Mouse (Mus musculus): ENCODE data around the gene Efhc1. TPM values are rescaled to one million over a fixed set of nuclear protein-coding genes. Genes with fewer than 3 reads are reported as not detected.

The Efhc1 gene
- polyA plus RNA-seq, 1 experiment = 0.13 TPM

DNA sequence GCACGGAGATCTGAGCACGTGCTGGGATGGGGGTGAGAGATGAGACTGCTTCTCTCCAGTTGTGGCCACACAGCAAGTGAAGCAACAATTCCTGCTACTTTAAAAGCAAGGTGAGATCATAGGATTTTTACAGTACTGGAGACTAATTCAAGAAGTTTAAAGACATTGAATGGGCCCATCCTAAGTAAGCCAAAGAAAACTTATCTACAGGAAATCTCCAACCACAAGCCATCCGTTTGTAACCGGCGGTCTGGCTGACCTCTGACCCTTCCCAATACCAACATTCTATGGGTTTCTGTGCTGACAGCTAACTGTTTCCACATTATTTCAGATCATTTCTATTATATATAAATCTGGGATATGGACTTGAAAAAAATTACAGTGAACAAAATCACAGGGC lies 73.8 kb downstream of the Efhc1 start:
- Histone ChIP-seq H3K4me3 (ENCODE audit: extremely low read depth, insufficient read depth, insufficient read length) (no peak overlapping the region), H3K4me1 (ENCODE audit: control insufficient read depth, insufficient read depth, insufficient read length) (peaks cover 2% of the 10 kb centered on the region; the same call in 1 of the 2 replicates), H3K27ac (ENCODE audit: insufficient read depth, low read length) (no peak overlapping the region), H3K27me3 (ENCODE audit: control insufficient read depth, insufficient read depth, low read length) (no peaks in the 10 kb centered on the region), H3K36me3 (ENCODE audit: control insufficient read depth, insufficient read depth, low read length) (no peaks in the 10 kb centered on the region)
- no peak for TF ChIP-seq CTCF (IDR thresholded peaks at IDR 0.05; ENCODE audit: extremely low read depth, insufficient read depth, insufficient read length, insufficient replicate concordance)
- no peak for TF ChIP-seq POLR2A (IDR thresholded peaks at IDR 0.05; ENCODE audit: low read depth, low read length)
- DNase-seq (ENCODE audit: low read depth in 1 of 2, low spot score in 2 of 2) = no peak
- 30% methylated on average over 5 of the region's 5 CpGs for WGBS

DNA sequence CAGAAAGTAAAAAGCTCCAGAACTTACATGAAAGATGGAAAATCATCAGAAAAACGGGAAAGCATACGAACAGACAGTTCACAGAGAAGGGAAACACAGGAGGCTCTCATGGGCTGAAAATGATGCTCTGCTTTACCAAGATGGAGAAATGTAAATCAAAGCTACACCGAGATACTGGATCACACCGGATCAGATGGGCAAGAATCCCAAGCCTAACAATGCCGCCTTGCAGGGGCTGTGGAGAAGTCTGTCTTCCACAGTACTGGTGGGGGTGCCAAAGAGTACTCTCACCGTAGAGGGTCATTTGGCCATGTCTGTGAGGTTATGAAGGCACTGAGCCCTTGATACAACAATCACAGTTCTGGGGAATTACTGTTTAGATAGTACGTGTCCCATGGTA lies 75.1 kb downstream of the Efhc1 start:
- TF ChIP-seq CTCF (IDR thresholded peaks at IDR 0.05; ENCODE audit: extremely low read depth, insufficient read depth, insufficient read length, insufficient replicate concordance) (no peak), POLR2A (IDR thresholded peaks at IDR 0.05; ENCODE audit: low read depth, low read length) (no peak)
- no peak overlapping the region for H3K27ac ChIP-seq (ENCODE audit: insufficient read depth, low read length)
- no peaks in the 10 kb centered on the region for H3K36me3 ChIP-seq (ENCODE audit: control insufficient read depth, insufficient read depth, low read length)
- peaks cover 2% of the 10 kb centered on the region; the same call in 1 of the 2 replicates for H3K4me1 ChIP-seq (ENCODE audit: control insufficient read depth, insufficient read depth, insufficient read length)
- 93% methylated on average over 7 of the region's 7 CpGs for WGBS
- no peaks in the 10 kb centered on the region for H3K27me3 ChIP-seq (ENCODE audit: control insufficient read depth, insufficient read depth, low read length)
- no peak overlapping the region for H3K4me3 ChIP-seq (ENCODE audit: extremely low read depth, insufficient read depth, insufficient read length)
- no peak for DNase-seq (ENCODE audit: low read depth in 1 of 2, low spot score in 2 of 2)

DNA sequence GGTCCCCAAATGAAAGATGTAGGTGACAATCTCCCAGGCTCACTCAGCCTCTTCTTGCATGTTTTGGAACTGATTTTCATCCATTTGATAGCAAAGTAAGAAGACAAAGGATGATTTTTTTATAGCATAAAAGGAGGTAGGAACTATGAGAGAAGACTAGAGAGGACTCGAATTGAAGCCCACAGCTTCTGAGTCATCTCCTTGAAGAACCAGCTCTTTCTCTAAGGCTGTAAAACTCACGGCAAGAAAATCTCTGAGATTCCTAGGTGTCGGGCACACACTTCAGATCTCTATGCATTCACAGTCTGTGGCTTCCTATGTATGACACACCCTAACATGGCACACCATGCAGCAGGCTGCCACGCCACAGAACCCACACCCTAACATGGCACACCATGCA lies 77.6 kb downstream of the Efhc1 start:
- TF ChIP-seq CTCF (IDR thresholded peaks at IDR 0.05; ENCODE audit: extremely low read depth, insufficient read depth, insufficient read length, insufficient replicate concordance) (no peak), POLR2A (IDR thresholded peaks at IDR 0.05; ENCODE audit: low read depth, low read length) (no peak)
- Histone ChIP-seq H3K27ac (ENCODE audit: insufficient read depth, low read length) (no peak overlapping the region), H3K4me1 (ENCODE audit: control insufficient read depth, insufficient read depth, insufficient read length) (peaks cover 5% of the 10 kb centered on the region; the same call in 1 of the 2 replicates), H3K4me3 (ENCODE audit: extremely low read depth, insufficient read depth, insufficient read length) (no peak overlapping the region), H3K27me3 (ENCODE audit: control insufficient read depth, insufficient read depth, low read length) (no peaks in the 10 kb centered on the region), H3K36me3 (ENCODE audit: control insufficient read depth, insufficient read depth, low read length) (no peaks in the 10 kb centered on the region)
- DNase-seq (ENCODE audit: low read depth in 1 of 2, low spot score in 2 of 2) = no peak
- WGBS = 76% methylated on average over 4 of the region's 4 CpGs

DNA sequence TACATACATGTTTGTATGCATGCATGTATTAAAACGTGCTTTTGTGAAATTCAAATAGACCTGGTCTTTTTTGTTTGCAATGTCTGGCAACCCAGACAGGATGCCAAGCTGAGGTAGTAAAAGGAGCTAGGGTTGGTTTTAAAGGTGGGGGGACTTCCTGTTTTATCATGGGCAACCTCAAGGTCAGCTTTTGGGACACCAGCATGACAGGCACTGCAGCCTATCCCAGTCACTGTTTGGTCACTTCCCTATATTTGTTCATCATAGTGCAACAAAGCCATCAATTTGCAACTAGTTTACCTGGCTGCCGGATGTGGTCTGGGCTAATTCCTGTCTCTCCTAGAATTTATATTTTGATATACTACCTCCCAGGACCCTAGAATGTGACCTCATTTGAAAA lies 80.2 kb downstream of the Efhc1 start:
- no peak for DNase-seq (ENCODE audit: low read depth in 1 of 2, low spot score in 2 of 2)
- 76% methylated on average over 2 of the region's 2 CpGs for WGBS
- TF ChIP-seq POLR2A (IDR thresholded peaks at IDR 0.05; ENCODE audit: low read depth, low read length) (no peak), CTCF (IDR thresholded peaks at IDR 0.05; ENCODE audit: extremely low read depth, insufficient read depth, insufficient read length, insufficient replicate concordance) (no peak)
- Histone ChIP-seq H3K27me3 (ENCODE audit: control insufficient read depth, insufficient read depth, low read length) (no peaks in the 10 kb centered on the region), H3K4me1 (ENCODE audit: control insufficient read depth, insufficient read depth, insufficient read length) (peaks cover 9% of the 10 kb centered on the region; the same call in 1 of the 2 replicates), H3K36me3 (ENCODE audit: control insufficient read depth, insufficient read depth, low read length) (no peaks in the 10 kb centered on the region), H3K27ac (ENCODE audit: insufficient read depth, low read length) (no peak overlapping the region), H3K4me3 (ENCODE audit: extremely low read depth, insufficient read depth, insufficient read length) (no peak overlapping the region)

DNA sequence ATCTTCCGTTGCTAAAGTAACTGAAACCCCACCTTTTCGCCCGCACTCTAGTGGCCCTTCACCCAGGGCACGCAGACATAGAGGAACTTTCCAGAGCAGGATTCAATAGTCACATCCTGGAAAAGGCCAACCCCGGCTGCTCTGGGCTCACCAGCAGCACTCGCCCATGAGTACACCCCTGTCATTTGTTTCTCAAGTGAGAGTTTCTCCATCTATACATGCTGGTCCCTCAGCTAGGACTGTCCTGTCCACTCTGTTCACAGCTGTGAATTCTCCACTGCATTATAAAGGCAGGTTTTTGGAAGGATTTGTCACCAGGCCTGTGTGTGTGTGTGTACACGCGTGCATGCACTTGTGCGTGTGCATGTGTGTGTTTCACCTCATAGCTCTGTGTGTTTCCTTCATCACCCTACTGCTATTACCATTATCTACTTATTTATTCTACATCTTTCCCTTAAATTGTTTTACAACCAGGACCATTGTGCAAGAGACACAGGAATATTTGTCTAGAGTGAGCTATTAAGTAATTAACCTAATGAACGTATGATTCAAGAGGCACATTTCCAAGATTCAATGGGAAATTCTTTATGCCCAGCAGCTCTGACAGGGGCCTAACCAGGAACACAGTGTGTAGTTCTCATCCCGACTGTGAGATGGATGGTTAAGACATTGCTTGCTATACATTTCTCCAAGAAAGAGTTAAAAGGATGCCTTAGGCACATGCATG lies 81.8 kb downstream of the Efhc1 start:
- Histone ChIP-seq H3K4me1 (ENCODE audit: control insufficient read depth, insufficient read depth, insufficient read length) (peaks cover 12% of the 10 kb centered on the region; the same call in 1 of the 2 replicates), H3K36me3 (ENCODE audit: control insufficient read depth, insufficient read depth, low read length) (no peaks in the 10 kb centered on the region), H3K27ac (ENCODE audit: insufficient read depth, low read length) (no peak overlapping the region), H3K4me3 (ENCODE audit: extremely low read depth, insufficient read depth, insufficient read length) (no peak overlapping the region), H3K27me3 (ENCODE audit: control insufficient read depth, insufficient read depth, low read length) (no peaks in the 10 kb centered on the region)
- no peak for DNase-seq (ENCODE audit: low read depth in 1 of 2, low spot score in 2 of 2)
- 95% methylated on average over 11 of the region's 11 CpGs for WGBS
- TF ChIP-seq CTCF (IDR thresholded peaks at IDR 0.05; ENCODE audit: extremely low read depth, insufficient read depth, insufficient read length, insufficient replicate concordance) (no peak), POLR2A (IDR thresholded peaks at IDR 0.05; ENCODE audit: low read depth, low read length) (no peak)

DNA sequence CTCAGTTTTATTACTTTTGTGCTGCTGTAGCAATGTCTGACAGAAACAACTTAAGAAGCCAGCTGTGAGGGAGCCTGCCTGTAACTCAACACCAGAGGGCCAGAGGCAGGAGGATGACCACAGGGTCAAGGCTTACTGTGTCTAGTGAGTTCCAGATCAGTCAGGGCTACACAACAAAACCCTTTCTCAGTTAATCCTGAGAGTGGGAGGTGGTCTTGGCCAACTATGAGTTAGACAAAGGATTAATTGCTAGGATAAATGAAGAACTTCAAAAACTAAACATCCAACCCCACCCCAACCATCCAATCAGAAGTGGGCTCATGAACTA lies 82.3 kb downstream of the Efhc1 start:
- H3K4me3 ChIP-seq (ENCODE audit: extremely low read depth, insufficient read depth, insufficient read length) = no peak overlapping the region

DNA sequence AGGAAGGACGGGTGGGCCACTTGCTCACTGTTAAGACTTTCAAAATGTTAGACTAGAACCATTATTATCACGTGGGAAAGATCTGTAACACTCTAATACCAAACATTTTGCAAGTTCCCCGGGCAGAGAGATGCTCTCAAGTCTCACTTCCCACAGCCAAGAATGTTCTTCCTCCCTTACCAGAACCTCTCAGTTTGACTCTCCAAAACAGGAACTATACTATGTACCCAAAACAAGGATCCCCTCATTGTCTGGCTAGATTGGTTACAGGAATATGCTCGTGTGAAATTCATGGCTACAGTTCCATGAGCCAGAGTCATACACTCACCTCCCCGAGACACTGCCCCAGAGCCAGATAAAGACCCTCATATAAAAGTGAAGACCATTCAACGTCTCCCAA lies 84.5 kb downstream of the Efhc1 start:
- DNase-seq (ENCODE audit: low read depth in 1 of 2, low spot score in 2 of 2) = no peak
- peak overlapping the region; percentile 55; the same call in 1 of the 2 replicates for H3K27ac ChIP-seq (ENCODE audit: insufficient read depth, low read length)

More for the DNA sequence above, 82.3 kb downstream of the Efhc1 start:
- no peak overlapping the region for H3K27ac ChIP-seq (ENCODE audit: insufficient read depth, low read length)
- H3K4me1 ChIP-seq (ENCODE audit: control insufficient read depth, insufficient read depth, insufficient read length) = peaks cover 17% of the 10 kb centered on the region; the same call in 1 of the 2 replicates
- H3K27me3 ChIP-seq (ENCODE audit: control insufficient read depth, insufficient read depth, low read length) = no peaks in the 10 kb centered on the region
- no peaks in the 10 kb centered on the region for H3K36me3 ChIP-seq (ENCODE audit: control insufficient read depth, insufficient read depth, low read length)
- no peak for DNase-seq (ENCODE audit: low read depth in 1 of 2, low spot score in 2 of 2)
- no peak for TF ChIP-seq CTCF (IDR thresholded peaks at IDR 0.05; ENCODE audit: extremely low read depth, insufficient read depth, insufficient read length, insufficient replicate concordance)
- TF ChIP-seq POLR2A (IDR thresholded peaks at IDR 0.05; ENCODE audit: low read depth, low read length) = no peak

More for the DNA sequence above, 84.5 kb downstream of the Efhc1 start:
- Histone ChIP-seq H3K36me3 (ENCODE audit: control insufficient read depth, insufficient read depth, low read length) (no peaks in the 10 kb centered on the region), H3K27me3 (ENCODE audit: control insufficient read depth, insufficient read depth, low read length) (no peaks in the 10 kb centered on the region), H3K4me1 (ENCODE audit: control insufficient read depth, insufficient read depth, insufficient read length) (peaks cover 33% of the 10 kb centered on the region), H3K4me3 (ENCODE audit: extremely low read depth, insufficient read depth, insufficient read length) (no peak overlapping the region)
- WGBS = 43% methylated on average over 6 of the region's 6 CpGs
- TF ChIP-seq CTCF (IDR thresholded peaks at IDR 0.05; ENCODE audit: extremely low read depth, insufficient read depth, insufficient read length, insufficient replicate concordance) = no peak
- no peak for TF ChIP-seq POLR2A (IDR thresholded peaks at IDR 0.05; ENCODE audit: low read depth, low read length)
